Mouse (Mus musculus): ENCODE measurements around the gene Dgkk. TPM values are rescaled to one million over a fixed set of nuclear protein-coding genes. Genes with fewer than 3 reads are reported as not detected.
"Not testable (repeated sequence)": the region's sequence is repeated elsewhere in the genome, so short reads cannot be mapped to it uniquely, and the experiment has no call there.

Dgkk gene
- polyA plus RNA-seq, 1 experiment from 2014 or later, result 0.27 TPM

DNA sequence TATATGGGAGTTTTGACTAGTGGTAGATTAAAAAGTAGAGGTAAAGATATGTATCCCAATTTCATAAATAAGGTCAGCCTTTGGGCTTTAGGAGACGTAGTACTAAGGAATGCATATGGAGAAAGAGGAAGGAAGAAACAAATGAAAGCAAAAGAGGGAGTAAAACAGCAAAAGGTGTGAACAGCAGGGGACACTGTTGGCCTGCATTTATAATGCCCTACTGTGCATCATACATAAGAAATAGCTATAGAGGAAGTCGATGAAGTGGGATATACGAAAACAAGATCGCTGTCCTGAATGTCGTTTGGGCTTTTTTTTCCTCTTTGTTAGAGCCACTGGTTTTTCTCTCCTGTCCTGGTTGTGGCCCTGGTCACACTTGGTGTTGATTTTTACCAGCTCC is 143.1 kb downstream of the Dgkk start:
- Histone ChIP-seq H3K27ac (replicated peaks) (no peak overlapping the region), H3K27me3 (no peaks in the 10 kb centered on the region), H3K4me1 (no peaks in the 10 kb centered on the region), H3K4me2 (replicated peaks) (no peak overlapping the region), H3K9me3 (no peaks in the 10 kb centered on the region), H3K9ac (replicated peaks) (no peak overlapping the region), H3K4me3 (no peak overlapping the region), H3K36me3 (no peaks in the 10 kb centered on the region)
- no peak for ATAC-seq (ENCODE audit: low FRiP score, low read depth)
- WGBS, result 82% methylated on average over 5 of the region's 5 CpGs

DNA sequence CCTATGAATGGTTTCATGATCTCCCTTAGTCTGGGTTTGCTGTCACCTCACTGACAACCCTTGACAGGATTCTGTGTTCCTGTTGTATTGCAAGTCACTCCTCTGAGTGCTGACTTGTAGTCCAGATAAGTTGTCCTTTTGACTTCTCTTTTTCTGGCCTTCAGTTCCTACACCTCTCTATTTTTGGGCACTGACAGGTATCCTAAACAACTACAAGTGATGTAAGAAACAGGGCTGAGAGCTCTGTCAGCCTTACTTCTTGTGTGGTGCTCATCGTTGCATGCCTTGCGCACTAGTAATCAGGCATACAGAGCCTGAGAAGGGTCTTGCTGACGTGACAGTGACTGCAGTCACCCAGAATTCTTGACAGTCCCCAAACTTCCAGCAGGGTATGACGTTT is 147.1 kb downstream of the Dgkk start:
- Histone ChIP-seq H3K36me3 (no peaks in the 10 kb centered on the region), H3K27ac (replicated peaks) (no peak overlapping the region), H3K4me3 (no peak overlapping the region), H3K9me3 (no peaks in the 10 kb centered on the region), H3K9ac (replicated peaks) (no peak overlapping the region), H3K4me1 (no peaks in the 10 kb centered on the region), H3K27me3 (no peaks in the 10 kb centered on the region), H3K4me2 (replicated peaks) (no peak overlapping the region)
- no peak for ATAC-seq (ENCODE audit: low FRiP score, low read depth)
- 80% methylated on average over 4 of the region's 4 CpGs for WGBS

DNA sequence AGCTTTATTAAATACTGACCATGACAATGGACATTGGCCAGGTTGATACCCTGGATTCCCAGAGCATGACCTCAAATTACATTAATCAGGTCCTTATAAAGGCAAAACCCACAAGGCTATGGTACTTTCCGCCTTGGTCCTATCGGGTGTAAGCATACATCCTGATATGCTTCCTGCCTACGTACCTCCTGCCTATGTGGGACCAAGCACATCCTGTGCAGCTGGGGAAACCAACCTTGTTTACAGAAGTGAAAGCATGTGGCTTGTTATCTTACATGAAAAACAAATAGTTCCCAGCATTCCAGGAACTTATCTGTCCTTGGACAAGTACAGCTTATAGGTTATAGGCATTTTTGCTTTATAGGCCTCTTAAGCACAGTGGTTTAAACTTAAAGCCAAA is 189.5 kb downstream of the Dgkk start:
- 91% methylated on average over 3 of the region's 3 CpGs for WGBS
- H3K27ac ChIP-seq (replicated peaks), result no peak overlapping the region
- no peaks in the 10 kb centered on the region for H3K4me1 ChIP-seq
- H3K4me3 ChIP-seq, result no peak overlapping the region
- H3K9me3 ChIP-seq, result no peaks in the 10 kb centered on the region
- no peak for ATAC-seq (ENCODE audit: low FRiP score, low read depth)
- H3K36me3 ChIP-seq, result no peaks in the 10 kb centered on the region
- no peak overlapping the region for H3K9ac ChIP-seq (replicated peaks)
- no peak overlapping the region for H3K4me2 ChIP-seq (replicated peaks)
- H3K27me3 ChIP-seq, result no peaks in the 10 kb centered on the region

DNA sequence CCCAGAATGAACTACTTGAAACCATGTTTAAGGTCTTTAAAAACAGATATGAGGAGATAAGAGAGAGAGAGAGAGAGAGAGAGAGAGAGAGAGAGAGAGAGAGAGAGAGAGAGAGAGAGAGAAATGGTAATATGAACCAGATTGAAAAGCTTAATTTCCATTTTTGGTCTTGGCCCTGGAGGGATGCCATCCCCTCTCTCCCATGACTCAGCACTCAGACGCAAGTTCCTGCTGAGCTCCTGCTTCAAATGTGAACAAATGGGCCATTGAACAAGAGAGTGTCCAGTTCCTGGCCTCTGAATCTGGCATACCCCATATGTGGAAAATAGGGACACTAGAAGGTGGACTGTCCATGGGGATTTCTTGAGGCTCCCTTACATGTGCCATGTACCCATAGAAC is 192.8 kb downstream of the Dgkk start:
- no peaks in the 10 kb centered on the region for H3K27me3 ChIP-seq
- no peaks in the 10 kb centered on the region for H3K4me1 ChIP-seq
- no peak overlapping the region for H3K27ac ChIP-seq (replicated peaks)
- H3K9me3 ChIP-seq, result no peaks in the 10 kb centered on the region
- H3K36me3 ChIP-seq, result no peaks in the 10 kb centered on the region
- H3K9ac ChIP-seq (replicated peaks), result no peak overlapping the region
- ATAC-seq (ENCODE audit: low FRiP score, low read depth), result no peak
- WGBS, result 73% methylated on average over 1 of the region's 1 CpGs
- H3K4me2 ChIP-seq (replicated peaks), result no peak overlapping the region
- H3K4me3 ChIP-seq, result no peak overlapping the region

DNA sequence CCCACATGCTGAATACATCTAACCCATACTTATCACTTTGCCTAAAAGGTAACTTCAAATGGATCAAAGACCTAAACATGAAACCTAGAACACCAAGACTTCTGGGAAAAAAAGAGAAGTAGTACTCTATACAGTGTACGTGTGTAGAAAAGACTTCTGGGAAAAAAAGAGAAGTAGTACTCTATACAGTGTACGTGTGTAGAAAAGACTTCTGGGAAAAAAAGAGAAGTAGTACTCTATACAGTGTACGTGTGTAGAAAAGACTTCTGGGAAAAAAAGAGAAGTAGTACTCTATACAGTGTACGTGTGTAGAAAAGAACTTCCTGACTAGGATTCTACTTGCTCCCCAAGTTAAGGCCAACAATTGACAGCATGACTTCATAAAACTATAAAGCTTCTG is 204.8 kb downstream of the Dgkk start:
- not testable (repeated sequence) for H3K4me2 ChIP-seq (replicated peaks); H3K4me1 ChIP-seq; H3K27ac ChIP-seq (replicated peaks); H3K9ac ChIP-seq (replicated peaks); H3K27me3 ChIP-seq; H3K4me3 ChIP-seq; ATAC-seq (ENCODE audit: low FRiP score, low read depth); H3K9me3 ChIP-seq; H3K36me3 ChIP-seq
- 91% methylated on average over 4 of the region's 4 CpGs for WGBS
